Mouse (Mus musculus) cerebral cortex, adult 2 months (tissue): ENCODE data around the gene Arsk.

Source experiments
- WGBS: fragments of 180-500 bp; shearing (Covaris S2); methylation state at CpG from one replicate; pipeline ENCODE4 v1.1.7; 2018; 5-methylcytosine and 5-hydroxymethylcytosine counted together

Arsk gene

DNA sequence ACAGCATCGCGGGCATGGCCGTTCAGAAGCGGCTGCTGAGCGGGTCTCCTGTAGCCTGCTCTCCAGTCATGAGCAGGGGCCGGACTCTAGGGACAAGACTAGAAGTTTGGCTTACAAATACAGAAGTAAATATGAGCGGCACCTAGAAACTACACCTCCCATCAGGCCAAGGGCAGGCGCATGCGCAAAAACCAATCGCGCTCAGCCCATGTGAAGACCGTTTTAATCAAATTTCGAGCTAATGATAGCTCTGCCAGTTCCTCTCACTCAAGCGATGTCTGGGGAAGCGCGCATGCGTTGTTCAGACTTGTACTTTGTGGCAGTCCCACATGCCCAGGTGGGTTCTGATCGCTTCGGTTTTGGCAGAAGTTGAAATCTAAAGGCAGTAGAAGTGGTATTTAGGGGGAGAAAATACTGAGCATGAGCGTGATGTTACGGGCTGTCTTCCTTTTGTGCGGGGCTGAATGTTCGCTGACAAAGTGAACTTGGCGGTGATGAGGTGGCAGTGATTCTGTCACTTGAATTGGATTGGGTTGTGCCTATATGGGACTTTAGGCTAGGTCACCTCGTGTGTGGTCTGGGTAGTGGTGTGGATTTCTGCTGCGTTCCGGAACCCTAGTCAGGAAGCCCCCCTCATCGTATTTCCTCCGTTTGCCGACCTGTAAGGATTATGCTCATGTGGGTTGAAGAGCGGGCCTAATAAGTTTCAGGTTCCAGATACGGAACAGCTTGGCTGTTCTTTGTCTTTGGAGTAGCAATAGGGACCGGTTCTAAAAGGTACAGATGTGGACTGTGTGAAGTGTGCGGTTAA is at the start of gene Arsk, which contains the start of gene Ttc37:
Gene Arsk, minus strand, starts transcription at position 168 of the 811 bp plus-strand sequence.
Gene Ttc37, plus strand, starts transcription at position 242 of the 811 bp plus-strand sequence.
- WGBS, result under 1% methylated on average over 34 of the region's 34 CpGs

DNA sequence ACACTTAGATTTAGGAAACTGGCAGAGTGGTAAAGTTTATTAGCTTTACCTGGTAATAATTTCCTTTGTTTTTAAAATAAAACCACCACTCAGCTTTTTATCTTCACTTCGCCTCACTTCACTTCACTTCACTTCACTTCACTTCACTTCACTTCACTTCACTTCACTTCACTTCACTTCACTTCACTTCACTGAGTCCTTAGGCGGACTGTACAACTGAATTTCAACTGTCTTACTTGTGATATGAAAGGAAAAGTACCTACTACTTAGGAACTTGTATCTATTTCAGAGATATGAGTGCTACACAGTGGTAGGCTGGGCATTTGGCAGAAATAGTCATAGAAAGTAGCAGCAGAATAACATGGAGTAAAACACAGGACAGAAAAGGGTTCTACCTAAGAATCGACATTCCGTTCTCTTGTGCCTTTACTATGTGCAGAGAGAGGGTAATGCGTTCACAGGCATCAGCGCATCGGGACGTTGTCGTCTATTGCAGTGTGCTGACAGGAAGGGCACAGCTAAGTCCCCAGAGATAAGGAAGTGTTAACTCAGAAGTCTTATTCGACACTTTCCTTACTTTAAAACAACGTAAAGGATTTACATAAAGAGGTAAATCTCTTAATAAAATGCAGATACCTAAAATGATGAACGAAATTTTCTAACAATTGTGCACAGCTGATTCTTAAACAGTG is 42.8 kb upstream of the Arsk start:
- WGBS, result 88% methylated on average over 12 of the region's 12 CpGs

DNA sequence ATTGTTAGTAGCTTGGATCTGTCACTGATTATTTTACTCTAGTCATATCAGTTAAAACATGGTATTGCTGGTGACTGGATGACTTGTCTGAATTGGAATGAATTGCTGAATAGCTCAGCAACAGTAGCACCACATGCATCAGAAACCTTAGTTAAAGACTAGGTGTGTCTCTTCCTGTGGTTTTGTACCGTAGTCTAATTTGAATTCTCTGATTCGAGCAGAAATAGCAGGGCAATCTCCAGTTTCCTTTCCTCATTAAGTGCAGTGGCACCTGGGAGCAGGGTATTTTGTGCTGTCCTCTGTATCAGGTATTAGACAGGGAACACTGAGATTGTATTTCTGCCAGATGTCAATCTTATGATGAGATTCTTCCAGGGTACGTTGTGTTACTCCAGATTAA is 40.4 kb upstream of the Arsk start:
- WGBS, result 81% methylated on average over 3 of the region's 3 CpGs

DNA sequence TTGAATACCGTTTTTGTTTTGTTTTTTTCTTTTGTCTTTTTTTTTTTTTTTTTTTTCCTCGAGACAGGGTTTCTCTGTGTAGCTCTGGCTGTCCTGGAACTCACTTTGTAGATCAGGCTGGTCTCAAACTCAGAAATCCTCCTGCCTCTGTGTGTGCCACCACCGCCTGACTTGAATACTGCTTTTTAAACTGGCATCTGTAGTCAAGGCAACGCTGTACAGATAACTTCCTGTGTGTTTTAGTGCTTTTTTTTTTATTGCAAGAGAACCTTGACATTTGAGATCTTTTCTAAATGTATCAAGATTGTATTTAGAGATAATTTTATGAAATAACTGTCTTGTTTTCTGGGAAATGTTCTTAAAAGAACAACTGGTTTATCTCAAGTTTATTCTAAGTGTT is 34.0 kb upstream of the Arsk start:
- WGBS, result 75% methylated on average over 4 of the region's 4 CpGs

DNA sequence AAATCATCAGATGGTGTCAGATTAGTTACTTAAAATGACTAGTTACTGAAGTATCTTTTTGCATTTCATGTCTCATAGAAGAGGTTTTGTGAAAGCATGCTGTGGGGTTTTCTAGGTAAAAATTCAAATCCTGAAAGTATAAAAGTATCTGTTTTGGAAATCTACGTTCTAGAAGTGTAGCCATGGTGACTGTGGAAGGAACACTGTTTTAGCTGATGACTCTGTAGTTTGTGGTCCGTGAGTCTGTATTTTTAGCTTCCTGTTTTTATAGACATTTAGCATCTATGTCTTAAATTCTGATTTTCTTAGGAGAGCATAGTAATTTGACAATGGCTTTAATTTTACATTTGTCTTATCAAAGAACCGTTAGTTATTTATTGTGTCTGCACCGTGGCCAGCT is 30.3 kb upstream of the Arsk start:
- WGBS, result 59% methylated on average over 4 of the region's 4 CpGs

DNA sequence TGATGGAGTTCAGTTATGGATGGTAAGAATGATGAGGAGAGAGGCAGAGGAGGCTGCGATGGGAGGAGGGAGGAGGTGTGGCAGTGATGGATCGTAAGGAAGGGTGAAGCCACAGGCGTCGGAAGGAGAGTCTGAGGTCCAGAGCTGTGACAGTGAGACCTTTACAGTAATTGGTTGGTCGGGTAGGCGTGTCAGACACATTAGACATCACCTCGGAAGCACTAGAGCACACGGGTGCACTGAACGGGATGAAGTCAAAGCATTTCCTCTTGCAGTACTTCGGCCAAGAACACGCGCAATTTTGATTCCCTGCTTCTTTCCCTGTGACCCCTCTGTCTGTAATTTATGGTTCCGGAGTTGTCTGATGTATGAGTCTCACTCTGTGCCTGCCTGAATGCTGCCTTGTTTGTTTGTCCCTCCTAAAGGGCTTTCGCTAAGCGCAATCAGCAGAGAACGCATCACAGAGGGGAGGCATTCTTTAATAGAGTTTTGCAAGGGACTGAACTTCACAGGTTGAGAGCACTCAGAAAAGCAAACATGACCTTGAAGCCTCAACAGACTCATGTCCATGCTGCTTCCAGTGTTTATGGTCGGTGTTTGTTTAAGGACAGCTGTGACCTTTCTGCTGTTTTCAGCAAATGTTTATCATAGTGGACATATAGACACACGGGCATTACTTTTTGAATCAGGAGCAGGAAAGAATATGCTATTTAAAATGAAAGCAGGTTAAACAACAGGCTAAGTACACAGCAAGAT is 10.8 kb upstream of the Arsk start:
- 88% methylated on average over 18 of the region's 18 CpGs for WGBS

DNA sequence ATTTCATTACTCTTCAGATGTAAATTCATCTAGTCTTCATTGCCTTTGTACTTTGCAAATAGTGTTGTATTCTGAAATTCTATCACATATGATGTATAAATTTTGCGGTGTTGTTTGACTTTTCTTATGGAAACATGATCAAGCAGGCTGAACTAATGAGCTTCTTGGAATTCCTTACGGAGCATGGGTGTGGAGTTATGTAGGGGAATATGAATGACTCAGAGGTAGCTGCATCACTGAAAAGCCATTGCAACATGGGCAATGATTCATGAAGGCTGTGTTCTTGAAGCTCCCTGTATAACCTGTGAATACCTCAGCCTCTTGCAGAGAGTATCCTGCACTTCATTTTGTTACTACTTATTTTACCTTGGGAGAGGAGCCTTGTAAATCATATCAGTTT is 3.5 kb upstream of the Arsk start:
- WGBS, result 89% methylated on average over 2 of the region's 2 CpGs

DNA sequence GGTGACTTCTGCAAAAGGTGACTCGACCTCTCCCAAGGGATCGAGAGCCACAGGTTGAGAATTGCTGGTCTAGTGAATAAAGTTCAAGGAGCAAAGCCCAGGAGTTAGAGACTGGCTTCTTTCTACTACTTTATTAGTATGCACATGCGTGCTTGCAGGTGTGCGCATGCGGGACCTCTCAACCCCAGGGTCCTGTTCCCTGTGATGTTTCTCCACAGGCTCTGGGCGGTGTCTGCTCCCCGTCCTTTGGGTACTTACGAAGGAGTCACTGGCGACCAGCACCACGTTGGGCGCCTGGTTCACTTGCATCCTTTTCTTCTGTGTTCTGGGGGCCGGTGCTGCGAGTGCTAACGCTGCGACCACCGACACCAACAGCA is 356 bp downstream of the Arsk start:
- 1% methylated on average over 16 of the region's 16 CpGs for WGBS

DNA sequence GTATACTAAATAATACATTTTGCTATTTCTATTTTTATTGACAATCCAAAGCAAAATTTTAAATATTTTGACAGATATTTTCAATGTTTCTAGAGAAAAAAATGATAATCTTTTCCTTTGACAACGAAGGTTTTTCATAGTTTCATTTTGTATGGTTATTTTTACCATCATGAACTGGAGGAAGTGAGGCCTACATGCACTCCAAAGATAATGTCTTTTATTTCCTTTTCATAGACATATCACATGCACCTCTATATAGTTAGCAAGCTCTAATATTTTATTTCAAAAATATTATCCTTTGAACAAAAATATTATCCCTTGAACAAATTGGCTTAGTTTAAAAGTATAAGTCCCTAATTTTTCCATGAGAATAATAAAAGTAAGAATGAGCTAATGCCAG is 24.1 kb downstream of the Arsk start:
- WGBS, result 58% methylated on average over 1 of the region's 1 CpGs

DNA sequence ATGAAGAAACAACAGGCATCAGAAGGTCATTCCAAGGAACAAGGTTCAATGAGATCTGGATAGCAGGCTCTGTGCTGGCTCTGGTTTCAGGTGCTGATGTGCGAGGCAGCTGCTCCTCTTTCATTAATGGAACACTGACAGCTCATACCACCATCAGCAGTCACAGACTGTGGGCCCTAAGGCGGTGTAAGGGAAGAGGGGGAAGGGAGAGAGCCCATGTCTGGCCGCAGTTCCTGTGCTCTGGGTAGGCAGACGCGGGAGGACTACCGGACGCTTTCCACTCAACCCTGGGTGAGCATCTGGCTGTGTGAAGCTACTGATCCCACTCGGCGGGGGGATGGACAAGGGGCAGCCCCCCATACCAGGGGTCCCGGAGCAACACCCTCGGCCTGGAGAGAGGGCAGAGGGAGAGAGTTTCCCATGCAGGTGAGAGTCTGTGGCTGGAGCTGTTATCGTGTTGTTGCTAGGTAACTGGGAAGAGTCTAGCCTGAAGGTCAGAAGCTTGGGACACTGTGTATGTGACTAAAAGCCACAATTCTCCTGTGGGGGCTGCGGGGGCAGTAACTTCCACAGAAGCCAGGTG is 34.0 kb downstream of the Arsk start:
- WGBS, result 88% methylated on average over 13 of the region's 13 CpGs

DNA sequence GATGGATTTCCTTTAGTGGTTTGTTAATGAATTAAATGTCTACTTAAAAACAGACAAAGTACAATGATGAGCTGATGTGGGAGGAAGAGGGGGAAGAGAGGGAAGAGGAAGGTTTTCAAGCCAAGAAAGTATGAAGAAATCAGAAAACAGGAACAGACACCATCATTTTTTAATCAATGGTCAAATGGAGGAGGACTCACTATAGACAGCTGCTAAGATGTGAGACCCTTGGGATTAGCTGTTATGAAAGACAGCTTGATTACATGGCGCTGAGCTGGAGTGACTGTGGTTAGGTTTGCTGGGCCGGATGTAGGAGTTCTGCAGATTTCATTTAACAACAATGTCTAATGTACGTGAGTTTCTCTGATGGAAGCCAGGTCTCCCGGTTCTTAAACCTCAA is 34.9 kb downstream of the Arsk start:
- 95% methylated on average over 4 of the region's 4 CpGs for WGBS

DNA sequence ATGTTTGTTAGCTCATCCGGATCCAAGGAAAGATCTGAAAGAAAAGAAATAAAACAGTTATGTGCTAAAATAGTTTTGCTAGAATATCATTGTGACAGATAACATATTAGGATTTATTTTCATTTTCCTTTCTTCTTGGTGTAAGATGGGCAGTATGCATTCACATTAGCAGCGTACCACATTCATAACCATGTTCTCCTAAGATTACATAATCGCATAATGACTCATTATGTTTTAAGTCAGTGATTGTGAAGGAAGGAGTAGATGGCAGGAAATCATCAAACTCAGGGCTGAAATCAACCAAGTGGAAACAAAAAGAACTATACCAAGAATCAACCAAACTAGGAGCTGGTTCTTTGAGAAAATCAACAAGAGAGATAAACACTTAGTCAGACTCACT is 35.9 kb downstream of the Arsk start:
- 63% methylated on average over 3 of the region's 3 CpGs for WGBS

DNA sequence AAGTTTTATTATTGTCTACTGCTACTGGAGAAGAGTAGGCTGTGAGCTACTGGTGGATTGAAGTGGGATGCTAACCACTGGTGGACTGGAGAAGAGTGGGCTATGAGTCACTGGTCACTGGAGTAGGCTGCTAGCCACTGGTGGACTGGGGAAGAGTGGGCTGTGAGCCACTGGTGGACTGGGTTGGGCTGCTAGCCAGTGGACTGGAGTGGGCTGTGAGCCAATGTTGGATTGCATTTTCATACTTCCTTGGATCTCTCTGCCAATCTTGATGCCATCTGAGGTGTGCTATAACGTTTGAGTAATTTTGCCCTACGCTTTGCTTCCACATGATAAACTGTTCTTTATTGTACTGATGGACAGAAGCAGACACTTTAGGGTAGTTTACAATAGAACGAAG is 36.3 kb downstream of the Arsk start:
- WGBS, result 69% methylated on average over 3 of the region's 3 CpGs

DNA sequence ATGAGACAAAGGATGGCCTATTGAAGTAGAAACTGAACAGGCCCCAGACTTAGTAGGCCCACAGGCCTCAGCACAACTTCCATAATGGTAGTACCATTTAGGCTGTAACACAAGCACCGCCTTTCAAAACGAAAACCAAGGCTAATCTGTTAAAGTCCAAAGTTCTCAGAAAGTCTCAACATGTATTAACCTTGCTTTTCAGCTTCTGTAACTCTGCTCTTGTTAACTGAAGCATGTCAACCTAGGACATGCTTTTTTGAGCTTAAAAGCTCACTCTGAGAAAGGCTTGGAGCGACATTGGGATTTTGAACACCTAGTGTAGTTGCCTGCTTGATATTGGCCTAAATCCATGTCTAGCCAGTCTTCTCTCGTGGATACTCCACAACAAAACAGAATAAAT is 38.9 kb downstream of the Arsk start:
- 92% methylated on average over 4 of the region's 4 CpGs for WGBS

DNA sequence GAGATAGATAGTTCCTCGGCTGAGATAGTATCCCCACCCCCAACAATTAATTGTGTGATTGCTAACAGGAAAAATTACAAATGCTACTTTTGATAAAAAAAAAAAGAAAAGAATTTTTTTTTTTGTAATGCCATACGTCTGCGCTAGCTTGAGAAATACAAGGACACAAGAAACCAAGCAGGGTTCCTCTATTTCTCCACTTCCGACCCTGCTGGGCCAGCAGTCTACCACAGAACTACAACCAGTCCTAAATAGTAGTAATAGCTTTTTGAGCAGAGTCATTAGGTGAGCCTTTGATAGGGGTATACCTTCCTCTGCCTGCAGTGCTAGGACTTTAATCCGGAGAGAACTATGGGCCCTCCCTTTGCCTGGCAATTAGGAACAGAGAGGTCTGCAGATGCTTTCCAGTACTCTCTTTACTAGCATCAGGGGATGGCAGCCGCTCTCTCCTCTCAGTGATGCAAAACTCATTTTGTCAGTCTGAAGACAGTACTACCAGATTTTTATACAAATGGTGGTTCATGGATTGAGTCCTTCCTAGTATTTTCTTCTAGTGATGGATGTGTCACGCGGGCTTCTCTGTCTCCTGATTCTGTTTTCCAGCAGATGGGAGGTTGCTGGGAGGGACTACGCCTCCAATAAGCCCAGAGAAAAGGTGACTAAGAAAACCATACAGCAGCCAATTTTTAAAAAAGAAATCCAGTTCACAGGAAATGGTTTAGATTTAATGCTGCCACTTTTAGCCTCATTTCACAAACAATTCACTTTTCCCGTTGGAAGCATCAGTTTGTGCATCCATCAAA is 41.0 kb downstream of the Arsk start:
- WGBS, result 53% methylated on average over 10 of the region's 10 CpGs

DNA sequence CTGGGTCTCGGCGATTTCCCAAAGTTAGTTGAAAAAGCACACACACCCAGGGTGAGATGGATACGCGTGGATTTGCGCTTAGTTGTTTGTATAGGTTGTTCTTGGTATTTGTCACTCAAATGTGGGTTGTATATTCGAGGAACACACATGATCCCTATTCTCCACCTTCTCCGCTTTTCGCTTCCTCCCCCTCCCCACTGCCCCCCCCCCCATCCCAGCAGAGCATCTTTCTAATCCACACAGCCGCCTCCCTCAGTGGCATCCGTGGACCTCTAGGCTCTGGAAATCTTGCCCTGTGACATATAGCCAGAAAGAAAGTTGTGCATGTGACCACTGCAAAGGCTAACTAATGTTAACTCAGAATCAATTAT is 41.6 kb downstream of the Arsk start, which contains the start of gene Gpr150:
Gene Gpr150, minus strand, starts transcription at position 101 of the 371 bp plus-strand sequence.
- 7% methylated on average over 10 of the region's 10 CpGs for WGBS

DNA sequence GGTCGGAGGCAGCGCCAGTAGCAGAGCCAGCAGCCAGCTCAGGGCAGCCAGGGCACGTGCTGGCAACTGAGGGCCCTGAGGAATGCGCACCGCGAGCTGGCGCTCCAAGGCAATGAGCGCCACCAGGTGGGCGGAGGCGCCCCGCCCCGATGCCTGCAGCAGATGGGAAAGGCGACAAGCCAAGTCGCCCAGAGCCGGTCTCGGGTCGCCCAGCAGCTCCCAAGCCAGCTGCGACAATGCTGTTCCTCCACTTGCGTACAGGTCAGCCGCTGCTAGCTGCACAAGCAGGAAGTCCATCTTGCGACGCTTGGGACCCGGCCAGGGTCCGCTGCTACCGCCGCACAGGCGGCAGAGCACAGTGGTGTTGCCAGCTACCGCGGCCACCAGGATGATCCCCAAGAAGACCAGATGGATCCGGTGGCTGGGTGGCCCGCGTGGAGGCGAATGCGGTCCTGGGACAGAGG is 42.2 kb downstream of the Arsk start:
- under 1% methylated on average over 34 of the region's 34 CpGs for WGBS

DNA sequence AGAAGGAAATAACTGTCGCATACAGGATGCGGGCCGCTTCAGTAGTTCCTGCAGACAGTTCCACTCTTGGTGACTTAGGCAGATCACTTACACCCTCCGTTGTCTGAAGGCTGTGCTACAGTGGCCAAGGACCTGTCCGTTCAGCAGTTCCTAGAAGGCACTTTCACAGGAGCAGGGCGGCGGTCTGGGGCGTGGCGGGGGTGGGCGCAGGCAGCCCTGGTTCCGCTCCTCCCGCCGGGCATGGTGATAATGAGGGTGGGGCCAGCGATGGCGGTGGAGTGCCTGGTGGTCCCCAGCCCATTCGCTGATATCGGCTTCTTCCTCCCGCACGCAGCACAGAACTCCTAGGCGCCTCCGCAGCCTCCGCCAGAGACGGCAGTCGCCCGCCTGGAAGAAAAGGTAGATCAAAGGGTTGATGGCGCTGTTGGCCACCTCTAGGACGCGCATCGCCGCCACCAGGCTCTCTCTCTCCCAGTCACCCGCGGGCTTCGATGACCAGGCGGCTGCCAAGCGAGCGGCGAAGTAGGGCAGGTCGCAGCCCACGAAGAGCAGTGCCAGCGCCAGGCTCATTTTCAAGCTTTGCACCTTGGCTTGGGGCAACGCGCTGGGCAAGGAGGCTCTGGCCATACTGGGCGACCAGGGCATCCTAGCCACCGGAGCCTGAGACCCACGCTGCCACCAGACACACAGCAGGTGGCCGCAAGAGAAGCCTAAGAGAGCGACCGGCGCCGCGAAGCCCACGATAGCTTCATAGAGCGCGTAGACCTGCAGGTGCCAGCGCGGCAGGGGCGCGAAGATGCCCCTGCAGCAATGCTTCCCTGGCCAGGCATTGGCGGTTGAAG is 42.8 kb downstream of the Arsk start:
- WGBS, result 1% methylated on average over 59 of the region's 59 CpGs

DNA sequence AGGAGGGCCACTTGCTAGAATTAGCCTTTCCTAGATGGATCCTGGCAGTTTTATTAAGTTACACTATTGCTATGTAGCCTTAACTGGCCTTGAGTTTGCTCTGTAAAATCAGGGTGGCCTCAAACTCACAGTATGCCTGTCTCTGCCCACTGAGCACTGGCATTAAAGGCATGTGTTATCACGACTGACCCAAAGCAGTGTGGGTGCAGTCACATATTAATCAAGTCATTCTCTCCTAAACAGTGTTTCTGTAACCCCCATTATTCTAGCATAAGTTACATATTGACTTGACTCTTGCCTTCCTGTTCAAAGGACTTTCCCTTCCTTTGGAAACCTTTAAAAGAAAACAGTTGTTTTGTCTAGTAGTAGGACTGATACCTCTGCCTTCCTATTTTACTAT is 56.0 kb downstream of the Arsk start:
- WGBS, result 59% methylated on average over 1 of the region's 1 CpGs

DNA sequence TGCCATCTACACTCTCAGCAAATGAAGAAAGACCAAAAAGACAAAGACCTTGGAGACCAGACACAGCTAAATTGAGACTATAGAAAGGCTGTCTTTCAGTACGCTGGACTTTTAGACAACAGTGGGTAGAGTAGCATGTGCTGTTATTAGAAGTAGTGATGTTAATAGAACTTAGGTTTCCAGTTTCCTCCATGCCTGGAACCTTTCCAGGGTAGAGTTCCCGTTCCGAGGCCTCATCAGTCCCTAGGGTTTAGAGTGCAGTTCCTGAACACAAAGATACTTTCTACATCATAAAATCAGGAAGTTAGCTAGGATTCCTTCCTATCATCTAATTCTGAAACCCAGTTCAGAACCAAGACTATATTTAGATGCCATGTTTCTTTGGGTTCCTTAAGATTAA is 73.9 kb downstream of the Arsk start:
- WGBS, result 58% methylated on average over 3 of the region's 3 CpGs
